ENCODE assay signal across 15 mouse cellular contexts in the genomic region with DNA sequence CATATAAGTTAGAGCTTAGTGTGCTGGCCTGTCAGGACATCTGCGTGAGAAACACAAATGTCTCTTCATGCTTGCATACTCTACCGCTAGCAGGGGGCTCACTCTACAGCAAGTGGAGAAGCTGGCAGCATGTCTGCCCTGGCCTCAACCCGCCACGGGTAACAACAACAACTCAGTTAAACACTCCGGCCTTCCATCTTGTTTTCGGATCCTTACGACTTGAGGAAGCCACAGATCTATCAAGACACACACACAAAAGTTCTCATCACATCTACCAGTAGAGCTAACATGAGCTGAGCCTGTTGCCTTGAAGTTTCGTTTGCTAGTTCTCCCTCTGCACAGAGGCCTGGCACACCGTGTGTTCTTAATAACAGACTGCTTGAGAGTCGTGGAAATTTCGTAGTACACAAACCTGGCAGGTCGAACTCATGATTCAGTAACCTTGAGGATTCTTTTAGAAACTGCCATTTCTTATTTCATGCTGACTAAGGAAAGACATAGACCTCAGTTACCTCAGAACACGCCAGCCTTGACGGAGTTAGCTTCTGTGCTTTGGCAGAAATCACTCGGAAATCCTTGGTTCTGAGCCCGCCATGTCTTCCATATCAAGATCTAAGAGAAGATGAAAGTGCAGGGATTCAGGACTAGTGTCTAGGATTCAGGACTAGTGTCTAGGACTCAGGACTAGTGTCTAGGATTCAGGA. TPM values are rescaled to one million over a fixed set of nuclear protein-coding genes. Genes with fewer than 3 reads are reported as not detected.
DNase-seq lines count a peak whose midpoint lies in the region; ATAC-seq and TF ChIP-seq lines count a peak whose summit lies in the region.
"Had no signal": no experiment of that assay in that cellular context is flagged by ENCODE, and none has a peak within 500 bp of the region (broad histone marks: within the 10 kb centered on the region; RNA-seq: fewer than 3 reads in every experiment).

No protein-coding gene starts in this region.

- intact Hi-C loops in heart, postnatal 36 days (cut with DNase I), result no loop called here
- intact Hi-C loops in left cerebral cortex, postnatal 10 days (cut with DNase I), result no loop called here

- 93% methylated on average over 16 of the region's 16 CpGs for WGBS in heart, embryonic 13.5 days
- WGBS in lung, embryonic 14.5 days, result 86% methylated on average over 16 of the region's 16 CpGs
- 86% methylated on average over 16 of the region's 16 CpGs for WGBS in liver, embryonic 13.5 days (ENCODE audit: insufficient replicate concordance)

- peak overlapping the region; percentile 99; the same call in 1 of the 2 replicates for H3K9ac ChIP-seq in heart, embryonic 13.5 days
- H3K9ac ChIP-seq in lung, embryonic 14.5 days, result no peak overlapping the region
- no peak overlapping the region for H3K9ac ChIP-seq in liver, embryonic 13.5 days

- H3K4me2 ChIP-seq in heart, embryonic 13.5 days, result peak overlapping the region; percentile 84
- peak overlapping the region; percentile 58; the same call in 1 of the 2 replicates for H3K4me2 ChIP-seq in lung, embryonic 14.5 days
- peak overlapping the region; percentile 78 for H3K4me2 ChIP-seq in liver, embryonic 13.5 days

- ATAC-seq in heart, embryonic 13.5 days (ENCODE audit: extremely low read depth, insufficient number of reproducible peaks, low FRiP score, low TSS enrichment), result no peak
- ATAC-seq in lung, embryonic 14.5 days (ENCODE audit: insufficient read depth), result no peak
- ATAC-seq in liver, embryonic 13.5 days (ENCODE audit: low read depth), result no peak
- ATAC-seq: activated CD4-positive, CD25-positive, alpha-beta regulatory T cell, adult 4 months; forebrain, embryonic 16.5 days; lung, postnatal 0 days; Patski had no signal

- 0 out of 2 replicates have a peak overlapping the region, but pooled peaks have one; percentile 86 for H3K4me3 ChIP-seq in heart, embryonic 13.5 days
- no peak overlapping the region for H3K4me3 ChIP-seq in lung, embryonic 14.5 days (ENCODE audit: low read depth, low read length)
- no peak overlapping the region for H3K4me3 ChIP-seq in liver, embryonic 13.5 days (replicated peaks)

- peak; percentile 67 to 82 for DNase-seq in adrenal gland, adult (ENCODE audit: inconsistent age in 2 of 2, low spot score in 1 of 2)
- DNase-seq in adrenal gland, postnatal 36 days, result no peak
- DNase-seq in heart, postnatal 36 days, result no peak
- DNase-seq in lung, embryonic 14.5 days, result no peak
- no peak for DNase-seq in lung, postnatal 10 days
- DNase-seq in liver, embryonic 13.5 days, result no peak
- no peak for DNase-seq in left cerebral cortex, postnatal 10 days (ENCODE audit: extremely low spot score in 1 of 2, low spot score in 2 of 2)
- DNase-seq: cerebellum, postnatal 25 days; right cerebral cortex, adult 18-20 months had no signal

- TF ChIP-seq CTCF in lung, embryonic 14.5 days (IDR thresholded peaks at IDR 0.05; ENCODE audit: low read depth), result no peak

- peaks cover 43% of the 10 kb centered on the region for H3K36me3 ChIP-seq in heart, embryonic 13.5 days
- H3K36me3 ChIP-seq in lung, embryonic 14.5 days (ENCODE audit: insufficient read depth), result peaks cover 9% of the 10 kb centered on the region
- H3K36me3 ChIP-seq in liver, embryonic 13.5 days, result peaks cover 14% of the 10 kb centered on the region
- H3K36me3 ChIP-seq: limb, embryonic 13.5 days had no signal

- peak overlapping the region; percentile 99; the same call in 1 of the 2 replicates for H3K27ac ChIP-seq in heart, embryonic 13.5 days (replicated peaks)
- H3K27ac ChIP-seq in lung, embryonic 14.5 days (ENCODE audit: low read depth), result no peak overlapping the region
- no peak overlapping the region; the same call in 1 of the 2 replicates for H3K27ac ChIP-seq in liver, embryonic 13.5 days
- H3K27ac ChIP-seq: limb, embryonic 13.5 days had no signal

- peaks cover 76% of the 10 kb centered on the region for H3K4me1 ChIP-seq in heart, embryonic 13.5 days
- peaks cover 5% of the 10 kb centered on the region; the same call in 1 of the 2 replicates for H3K4me1 ChIP-seq in lung, embryonic 14.5 days (ENCODE audit: insufficient read depth)
- H3K4me1 ChIP-seq in liver, embryonic 13.5 days (replicated peaks), result peaks cover 51% of the 10 kb centered on the region

- H3K27me3 ChIP-seq in heart, embryonic 13.5 days (replicated peaks), result no peaks in the 10 kb centered on the region
- no peaks in the 10 kb centered on the region for H3K27me3 ChIP-seq in lung, embryonic 14.5 days (ENCODE audit: insufficient read depth, low read length)
- H3K27me3 ChIP-seq in liver, embryonic 13.5 days, result no peaks in the 10 kb centered on the region
- H3K27me3 ChIP-seq: limb, embryonic 13.5 days; Patski had no signal

- H3K9me3 ChIP-seq in heart, embryonic 13.5 days, result no peaks in the 10 kb centered on the region
- H3K9me3 ChIP-seq in lung, embryonic 14.5 days (ENCODE audit: low read depth, low read length), result no peaks in the 10 kb centered on the region
- H3K9me3 ChIP-seq in liver, embryonic 13.5 days (replicated peaks), result no peaks in the 10 kb centered on the region
- H3K9me3 ChIP-seq: limb, embryonic 13.5 days had no signal

RNA-seq across cellular contexts. Expression of gene Zbtb38, which starts 34.8 kb away (rescaled TPM):
- total RNA-seq in adrenal gland, postnatal 36 days (2021), result 10 to 100 TPM; 56.1 to 75.8 TPM
- 27.1 and 31.3 TPM in 2 replicates for polyA plus RNA-seq in heart, embryonic 13.5 days (2015; fragmentation: Nextera tagmentation; extraction: Ambion mirVana)
- 10 to 100 TPM; 39.1 to 39.8 TPM for total RNA-seq in heart, postnatal 36 days (2021)
- polyA plus RNA-seq in lung, embryonic 14.5 days (2014; fragmentation: Nextera tagmentation; extraction: Ambion mirVana), result 24.5 and 24.6 TPM in 2 replicates
- polyA plus RNA-seq in liver, embryonic 13.5 days (2015; fragmentation: Nextera tagmentation; extraction: Ambion mirVana), result 5.8 and 7.2 TPM in 2 replicates
- total RNA-seq in left cerebral cortex, postnatal 10 days (2021), result 10 to 100 TPM; 44.6 to 47.5 TPM

Comparison
In these comparisons a context has a peak if more than half of its experiments do, and no peak if none do; other contexts are left out.
1. DNase-seq: peak in adrenal gland, adult (2 of 2); none in adrenal gland, postnatal 36 days (0 of 2), heart, postnatal 36 days (0 of 2), lung, embryonic 14.5 days (single experiment), lung, postnatal 10 days (single experiment), liver, embryonic 13.5 days (single experiment) and left cerebral cortex, postnatal 10 days (0 of 2).
2. Peak in every context shown above with its lines, with median percentiles within 50 percentile points of each other: H3K4me2 ChIP-seq.